18 mouse cellular contexts compared by ENCODE assay signal in genomic region chr10:75157713-75158112, GRCm38 (mm10). TPM values are rescaled to one million over a fixed set of nuclear protein-coding genes. Genes with fewer than 3 reads are reported as not detected.
A peak's percentile ranks its signal among the peaks of the same experiment; 100 is the strongest.
DNase-seq lines count a peak whose midpoint lies in the region; ATAC-seq lines count a peak whose summit lies in the region.
"Had no signal": no experiment of that assay in that cellular context is flagged by ENCODE, and none has a peak within 500 bp of the region (broad histone marks: within the 10 kb centered on the region; RNA-seq: fewer than 3 reads in every experiment).

No protein-coding gene starts in this region.

- no peaks in the 10 kb centered on the region for H3K4me1 ChIP-seq in heart, embryonic 12.5 days (replicated peaks)

- H3K4me2 ChIP-seq in heart, embryonic 12.5 days = no peak overlapping the region

- H3K36me3 ChIP-seq in heart, embryonic 12.5 days = peaks cover 75% of the 10 kb centered on the region
- H3K36me3 ChIP-seq: G1E had no signal

- H3K4me3 ChIP-seq in heart, embryonic 12.5 days = no peak overlapping the region

- no peak for ATAC-seq in heart, embryonic 12.5 days (ENCODE audit: insufficient number of reproducible peaks, low FRiP score)
- ATAC-seq: activated CD4-positive, CD25-positive, alpha-beta regulatory T cell, adult 4 months; CD4-positive, CD25-positive, alpha-beta regulatory T cell, adult 4 months; Patski had no signal

- H3K27me3 ChIP-seq in heart, embryonic 12.5 days (replicated peaks) = no peaks in the 10 kb centered on the region
- H3K27me3 ChIP-seq: CH12.LX, Patski had no signal

- no peak overlapping the region for H3K9ac ChIP-seq in heart, embryonic 12.5 days

- DNase-seq in heart, adult 11 months = peak; percentile 93
- DNase-seq: adrenal gland, adult 2 months; adrenal gland, adult 8-10 months; adrenal gland, postnatal 10 days; adrenal gland, postnatal 14 days; adrenal gland, postnatal 25 days; adrenal gland, postnatal 36 days; B cell, adult 2 months; cerebellum, adult 11 months; cerebellum, adult 11-12 months; cerebellum, adult 18-20 months; cerebellum, adult 2 months had no signal

- 67% methylated on average over 8 of the region's 8 CpGs for WGBS in heart, embryonic 12.5 days

- H3K27ac ChIP-seq in heart, embryonic 12.5 days (ENCODE audit: poor library complexity, severe bottlenecking) = no peak overlapping the region

- H3K9me3 ChIP-seq in heart, embryonic 12.5 days (replicated peaks) = no peaks in the 10 kb centered on the region

RNA-seq across cellular contexts. Expression of gene Specc1l, which starts 54.2 kb away (rescaled TPM):
- 30.2 and 32.1 TPM in 2 replicates for polyA plus RNA-seq in heart, embryonic 12.5 days (2016; fragmentation: Nextera tagmentation; extraction: Ambion mirVana)
